Comparison of ENCODE assay signal across 16 mouse cellular contexts in genomic region chr1:133658878-133659277, GRCm38 (mm10). TPM values are rescaled to one million over a fixed set of nuclear protein-coding genes. Genes with fewer than 3 reads are reported as not detected.
DNase-seq lines count a peak whose midpoint lies in the region; ATAC-seq and TF ChIP-seq lines count a peak whose summit lies in the region.
"Had no signal": no experiment of that assay in that cellular context is flagged by ENCODE, and none has a peak within 500 bp of the region (broad histone marks: within the 10 kb centered on the region; RNA-seq: fewer than 3 reads in every experiment).

No protein-coding gene starts in this region.

- H3K4me3 ChIP-seq in embryonic facial prominence, embryonic 12.5 days, result no peak overlapping the region
- no peak overlapping the region; the same call in 1 of the 2 replicates for H3K4me3 ChIP-seq in embryonic facial prominence, embryonic 10.5 days
- no peak overlapping the region for H3K4me3 ChIP-seq in hindbrain, embryonic 15.5 days
- H3K4me3 ChIP-seq in hindbrain, embryonic 12.5 days, result no peak overlapping the region
- no peak overlapping the region for H3K4me3 ChIP-seq in heart, postnatal 0 days (ENCODE audit: low read depth, low read length)

- DNase-seq in embryonic facial prominence, embryonic 10.5 days (ENCODE audit: low spot score), result no peak
- DNase-seq in 3T3-L1 (ENCODE audit: low read depth, low spot score), result peak; percentile 47
- no peak for DNase-seq in heart, postnatal 0 days (ENCODE audit: low spot score)
- DNase-seq in urinary bladder, adult 2 months (ENCODE audit: low spot score), result no peak
- no peak for DNase-seq in layer of hippocampus, adult 18-20 months (ENCODE audit: low spot score in 2 of 2)
- DNase-seq: adrenal gland, postnatal 25 days; cerebellum, adult 2 months; lung, postnatal 10 days; right cerebral cortex, postnatal 4 days; thymus, adult 2 months had no signal

- peaks cover 33% of the 10 kb centered on the region for H3K4me1 ChIP-seq in embryonic facial prominence, embryonic 12.5 days
- peaks cover 31% of the 10 kb centered on the region for H3K4me1 ChIP-seq in embryonic facial prominence, embryonic 10.5 days
- peaks cover 52% of the 10 kb centered on the region for H3K4me1 ChIP-seq in hindbrain, embryonic 15.5 days (replicated peaks)
- H3K4me1 ChIP-seq in hindbrain, embryonic 12.5 days, result peaks cover 34% of the 10 kb centered on the region
- peaks cover 42% of the 10 kb centered on the region for H3K4me1 ChIP-seq in heart, postnatal 0 days (ENCODE audit: control insufficient read depth, insufficient read depth)

- TF ChIP-seq CTCF in heart, postnatal 0 days (IDR thresholded peaks at IDR 0.05; ENCODE audit: low read depth), result no peak

- no peak overlapping the region for H3K9ac ChIP-seq in embryonic facial prominence, embryonic 12.5 days
- H3K9ac ChIP-seq in hindbrain, embryonic 15.5 days, result no peak overlapping the region
- H3K9ac ChIP-seq in hindbrain, embryonic 12.5 days, result no peak overlapping the region
- no peak overlapping the region for H3K9ac ChIP-seq in heart, postnatal 0 days (replicated peaks; ENCODE audit: low read depth, low read length)
- H3K9ac ChIP-seq: midbrain, embryonic 12.5 days had no signal

- H3K36me3 ChIP-seq in embryonic facial prominence, embryonic 12.5 days, result peaks cover 24% of the 10 kb centered on the region
- peaks cover 51% of the 10 kb centered on the region for H3K36me3 ChIP-seq in embryonic facial prominence, embryonic 10.5 days (replicated peaks)
- 0 out of 2 replicates have a peak, but pooled peaks cover 7% of the 10 kb centered on the region for H3K36me3 ChIP-seq in hindbrain, embryonic 15.5 days
- peaks cover 16% of the 10 kb centered on the region for H3K36me3 ChIP-seq in hindbrain, embryonic 12.5 days
- H3K36me3 ChIP-seq in heart, postnatal 0 days (replicated peaks; ENCODE audit: control insufficient read depth, insufficient read depth, low read length), result peaks cover 28% of the 10 kb centered on the region

- H3K4me2 ChIP-seq in embryonic facial prominence, embryonic 12.5 days (replicated peaks), result peak overlapping the region; percentile 89; the same call in 1 of the 2 replicates
- H3K4me2 ChIP-seq in hindbrain, embryonic 15.5 days, result peak overlapping the region; percentile 3; the same call in 1 of the 2 replicates
- H3K4me2 ChIP-seq in hindbrain, embryonic 12.5 days (replicated peaks), result no peak overlapping the region
- peak overlapping the region; percentile 30; the same call in 1 of the 2 replicates for H3K4me2 ChIP-seq in heart, postnatal 0 days (ENCODE audit: low read depth, low read length)

- H3K27me3 ChIP-seq in embryonic facial prominence, embryonic 12.5 days, result no peaks in the 10 kb centered on the region
- H3K27me3 ChIP-seq in embryonic facial prominence, embryonic 10.5 days (replicated peaks; ENCODE audit: low read depth, poor library complexity, severe bottlenecking), result no peaks in the 10 kb centered on the region
- H3K27me3 ChIP-seq in hindbrain, embryonic 15.5 days, result no peaks in the 10 kb centered on the region
- H3K27me3 ChIP-seq in hindbrain, embryonic 12.5 days, result no peaks in the 10 kb centered on the region
- H3K27me3 ChIP-seq in heart, postnatal 0 days (ENCODE audit: control insufficient read depth, insufficient read depth, low read length), result no peaks in the 10 kb centered on the region
- H3K27me3 ChIP-seq: midbrain, embryonic 12.5 days; Patski had no signal

- ATAC-seq in embryonic facial prominence, embryonic 12.5 days (ENCODE audit: insufficient number of reproducible peaks, insufficient read depth, low FRiP score, low TSS enrichment), result no peak
- ATAC-seq in hindbrain, embryonic 15.5 days (ENCODE audit: low FRiP score, low read depth), result no peak
- ATAC-seq in hindbrain, embryonic 12.5 days (ENCODE audit: low FRiP score), result no peak
- no peak for ATAC-seq in heart, postnatal 0 days (ENCODE audit: insufficient read depth, low read depth)
- ATAC-seq: Patski had no signal

- no peak overlapping the region for H3K27ac ChIP-seq in embryonic facial prominence, embryonic 12.5 days
- no peak overlapping the region for H3K27ac ChIP-seq in embryonic facial prominence, embryonic 10.5 days (replicated peaks)
- no peak overlapping the region for H3K27ac ChIP-seq in hindbrain, embryonic 15.5 days (replicated peaks)
- H3K27ac ChIP-seq in hindbrain, embryonic 12.5 days, result no peak overlapping the region
- no peak overlapping the region for H3K27ac ChIP-seq in heart, postnatal 0 days (ENCODE audit: low read depth)
- H3K27ac ChIP-seq: midbrain, embryonic 12.5 days had no signal

- H3K9me3 ChIP-seq in embryonic facial prominence, embryonic 12.5 days, result no peaks in the 10 kb centered on the region
- no peaks in the 10 kb centered on the region for H3K9me3 ChIP-seq in embryonic facial prominence, embryonic 10.5 days
- H3K9me3 ChIP-seq in hindbrain, embryonic 15.5 days, result no peaks in the 10 kb centered on the region
- no peaks in the 10 kb centered on the region for H3K9me3 ChIP-seq in hindbrain, embryonic 12.5 days (replicated peaks)
- no peaks in the 10 kb centered on the region for H3K9me3 ChIP-seq in heart, postnatal 0 days (replicated peaks; ENCODE audit: control insufficient read depth, low read length)
- H3K9me3 ChIP-seq: midbrain, embryonic 12.5 days had no signal

- TF ChIP-seq EP300 in heart, postnatal 0 days (IDR thresholded peaks at IDR 0.05; ENCODE audit: low read depth), result no peak

- WGBS in embryonic facial prominence, embryonic 12.5 days, result 79% methylated on average over 3 of the region's 3 CpGs
- 85% methylated on average over 3 of the region's 3 CpGs for WGBS in embryonic facial prominence, embryonic 10.5 days
- WGBS in hindbrain, embryonic 15.5 days, result 83% methylated on average over 3 of the region's 3 CpGs
- WGBS in hindbrain, embryonic 12.5 days, result 89% methylated on average over 3 of the region's 3 CpGs
- 79% methylated on average over 3 of the region's 3 CpGs for WGBS in heart, postnatal 0 days

RNA-seq across cellular contexts. Expression of gene Zbed6, which starts 1.8 kb away (rescaled TPM):
- not detected in 2 replicates for polyA plus RNA-seq in embryonic facial prominence, embryonic 12.5 days (2016; fragmentation: Nextera tagmentation; extraction: Ambion mirVana)
- not detected in 2 replicates for polyA plus RNA-seq in embryonic facial prominence, embryonic 10.5 days (2016; fragmentation: Nextera tagmentation; extraction: Ambion mirVana)
- not detected in 2 replicates for polyA plus RNA-seq in hindbrain, embryonic 15.5 days (2015; fragmentation: Nextera tagmentation; extraction: Ambion mirVana)
- polyA plus RNA-seq in hindbrain, embryonic 12.5 days (2016; fragmentation: Nextera tagmentation; extraction: Ambion mirVana), result not detected in 2 replicates
- 7.3 and 18.8 TPM in 2 replicates for total RNA-seq in heart, postnatal 0 days (2014; rRNA removed; ENCODE audit: low replicate concordance)
- not detected in 2 replicates for polyA plus RNA-seq in heart, postnatal 0 days (2015; fragmentation: Nextera tagmentation; extraction: Ambion mirVana)
- 0.59 and 4.8 TPM in 2 replicates for polyA plus RNA-seq in urinary bladder, adult 2 months (2012; rRNA removed)
- 1 to 10 TPM; 3.3 to 4.7 TPM for total RNA-seq in layer of hippocampus, adult 18-20 months (2021)
- polyA plus RNA-seq: erythroblast, embryonic 14.5 days; midbrain, embryonic 12.5 days had no signal

RNA-seq across cellular contexts. Expression of gene Gm38394, which starts 2.2 kb away (rescaled TPM):
- 8.1 and 8.3 TPM in 2 replicates for polyA plus RNA-seq in embryonic facial prominence, embryonic 12.5 days (2016; fragmentation: Nextera tagmentation; extraction: Ambion mirVana)
- 5.0 and 6.3 TPM in 2 replicates for polyA plus RNA-seq in embryonic facial prominence, embryonic 10.5 days (2016; fragmentation: Nextera tagmentation; extraction: Ambion mirVana)
- 2.3 and 3.0 TPM in 2 replicates for polyA plus RNA-seq in hindbrain, embryonic 15.5 days (2015; fragmentation: Nextera tagmentation; extraction: Ambion mirVana)
- 6.9 and 7.2 TPM in 2 replicates for polyA plus RNA-seq in hindbrain, embryonic 12.5 days (2016; fragmentation: Nextera tagmentation; extraction: Ambion mirVana)
- total RNA-seq in heart, postnatal 0 days (2014; rRNA removed; ENCODE audit: low replicate concordance), result 2.6 and 8.6 TPM in 2 replicates
- 2.0 and 2.1 TPM in 2 replicates for polyA plus RNA-seq in heart, postnatal 0 days (2015; fragmentation: Nextera tagmentation; extraction: Ambion mirVana)
- polyA plus RNA-seq in urinary bladder, adult 2 months (2012; rRNA removed), result 5.5 and 6.4 TPM in 2 replicates
- total RNA-seq in layer of hippocampus, adult 18-20 months (2021), result 10 to 100 TPM; 27.3 to 27.7 TPM

RNA-seq across cellular contexts. Expression of gene Lax1, which starts 31.0 kb away (rescaled TPM):
- 0.71 and 1.3 TPM in 2 replicates for polyA plus RNA-seq in embryonic facial prominence, embryonic 12.5 days (2016; fragmentation: Nextera tagmentation; extraction: Ambion mirVana)
- 0.16 and 0.39 TPM in 2 replicates for polyA plus RNA-seq in embryonic facial prominence, embryonic 10.5 days (2016; fragmentation: Nextera tagmentation; extraction: Ambion mirVana)
- 0.08 and 0.09 TPM in 2 replicates for polyA plus RNA-seq in hindbrain, embryonic 15.5 days (2015; fragmentation: Nextera tagmentation; extraction: Ambion mirVana)
- polyA plus RNA-seq in hindbrain, embryonic 12.5 days (2016; fragmentation: Nextera tagmentation; extraction: Ambion mirVana), result 0.12 and 0.33 TPM in 2 replicates
- 0.15 and 0.35 TPM in 2 replicates for total RNA-seq in heart, postnatal 0 days (2014; rRNA removed; ENCODE audit: low replicate concordance)
- 0.10 and 0.15 TPM in 2 replicates for polyA plus RNA-seq in heart, postnatal 0 days (2015; fragmentation: Nextera tagmentation; extraction: Ambion mirVana)
- 2.4 and 4.1 TPM in 2 replicates for polyA plus RNA-seq in urinary bladder, adult 2 months (2012; rRNA removed)
- total RNA-seq in layer of hippocampus, adult 18-20 months (2021), result not detected
- total RNA-seq: adrenal gland, postnatal 25 days had no signal

RNA-seq across cellular contexts. Expression of gene Snrpe, which starts 48.8 kb away (rescaled TPM):
- polyA plus RNA-seq in embryonic facial prominence, embryonic 12.5 days (2016; fragmentation: Nextera tagmentation; extraction: Ambion mirVana), result 701 and 762 TPM in 2 replicates
- 907 and 930 TPM in 2 replicates for polyA plus RNA-seq in embryonic facial prominence, embryonic 10.5 days (2016; fragmentation: Nextera tagmentation; extraction: Ambion mirVana)
- 412 and 465 TPM in 2 replicates for polyA plus RNA-seq in hindbrain, embryonic 15.5 days (2015; fragmentation: Nextera tagmentation; extraction: Ambion mirVana)
- 519 and 641 TPM in 2 replicates for polyA plus RNA-seq in hindbrain, embryonic 12.5 days (2016; fragmentation: Nextera tagmentation; extraction: Ambion mirVana)
- total RNA-seq in heart, postnatal 0 days (2014; rRNA removed; ENCODE audit: low replicate concordance), result 143 and 157 TPM in 2 replicates
- 314 and 316 TPM in 2 replicates for polyA plus RNA-seq in heart, postnatal 0 days (2015; fragmentation: Nextera tagmentation; extraction: Ambion mirVana)
- polyA plus RNA-seq in urinary bladder, adult 2 months (2012; rRNA removed), result 135 and 175 TPM in 2 replicates
- 10 to 100 TPM; 59.0 to 66.8 TPM for total RNA-seq in layer of hippocampus, adult 18-20 months (2021)
